Mouse (Mus musculus): ENCODE data around the gene 4930550L24Rik.

GRCm38 (mm10) chrX:58909060-58909459 lies at the start of gene 4930550L24Rik:
- TF ChIP-seq CTCF (IDR thresholded peaks at IDR 0.05; ENCODE audit: extremely low read depth, insufficient read depth, low read length) = no peak
- no peak for TF ChIP-seq POLR2A (IDR thresholded peaks at IDR 0.05; ENCODE audit: extremely low read depth, insufficient read depth, low read length)

All from cortical plate, adult 2 months (tissue).